1 mouse cellular context compared by ENCODE assay signal in genomic region chr3:98416426-98417250, GRCm38 (mm10).
TF ChIP-seq lines count a peak whose summit lies in the region.

No protein-coding gene starts in this region.

TF ChIP-seq in MEL, 35 proteins besides CTCF, POLR2A, EP300 and RAD21 (continued from another document):
- TF ChIP-seq HCFC1 (IDR thresholded peaks at IDR 0.05; ENCODE audit: low read depth, low read length), result no peak
